Mouse (Mus musculus) intestine, embryonic 16.5 days (tissue): ENCODE results near the gene Zfp317. TPM values are rescaled to one million over a fixed set of nuclear protein-coding genes. Genes with fewer than 3 reads are reported as not detected.
"Not testable (repeated sequence)": the region's sequence is repeated elsewhere in the genome, so short reads cannot be mapped to it uniquely, and the experiment has no call there.

ENCODE experiments used
- ATAC-seq: fragments of 200-750 bp; cut with Nextera tagmentation; 2 replicates; pipeline ENCODE4 v1.8.0; 2017; ENCODE audit warnings: moderate TSS enrichment, moderate library complexity
- H3K27ac ChIP-seq: fragments of 300-500 bp; sonication (generic); 2 replicates; pipeline ENCODE4 v1.5.1; 2014; ENCODE audit warnings: mild to moderate bottlenecking, low read length
- H3K27me3 ChIP-seq: fragments of 300-500 bp; sonication (generic); replicated peaks from 2 replicates; pipeline ENCODE4 v1.6.1; 2014; ENCODE audit warnings: low read length, control low read depth, mixed read lengths; ENCODE audit not compliant: control insufficient read depth, insufficient read depth
- H3K36me3 ChIP-seq: fragments of 300-500 bp; sonication (generic); 2 replicates; pipeline ENCODE4 v1.6.1; 2014; ENCODE audit warnings: low read length, control low read depth; ENCODE audit not compliant: control insufficient read depth, insufficient read depth
- H3K4me1 ChIP-seq: fragments of 300-500 bp; sonication (generic); 2 replicates; pipeline ENCODE4 v1.6.1; 2014; ENCODE audit warnings: low read length, control low read depth, mixed read lengths; ENCODE audit not compliant: control insufficient read depth, insufficient read depth
- H3K4me2 ChIP-seq: fragments of 300-500 bp; sonication (generic); 2 replicates; pipeline ENCODE4 v1.6.1; 2014; ENCODE audit warnings: low read depth, low read length, control low read depth
- H3K4me3 ChIP-seq: fragments of 300-500 bp; sonication (generic); 2 replicates; pipeline ENCODE4 v1.5.1; 2014; ENCODE audit warnings: mild to moderate bottlenecking, low read length
- H3K9ac ChIP-seq: fragments of 300-500 bp; sonication (generic); 2 replicates; pipeline ENCODE4 v1.6.1; 2014; ENCODE audit warnings: low read depth, low read length
- H3K9me3 ChIP-seq: fragments of 300-500 bp; sonication (generic); 2 replicates; pipeline ENCODE4 v1.6.1; 2016; ENCODE audit warnings: low read length, control low read depth; ENCODE audit not compliant: control insufficient read depth
- WGBS: fragments of 180-500 bp; shearing (Covaris S2); extraction: QIAGEN DNeasy Blood & Tissue Kit; methylation state at CpG from one replicate; pipeline ENCODE4 v1.1.7; 2014; 5-methylcytosine and 5-hydroxymethylcytosine counted together
- polyA plus RNA-seq: library from polyadenylated mRNA; unstranded; fragments of >200 nt; fragmentation: Nextera tagmentation; extraction: Ambion mirVana; gene quantifications from 2 replicates; pipeline ENCODE4 v1.2.1, GENCODE M21; 2015

Gene Zfp317
- polyA plus RNA-seq, 1 experiment from 2014 or later: 19.8 TPM

GRCm38 (mm10) chr9:19694898-19695379 lies 73.0 kb downstream of the Zfp317 start:
- ATAC-seq, H3K27me3 ChIP-seq, H3K27ac ChIP-seq, H3K4me1 ChIP-seq, H3K4me3 ChIP-seq, H3K4me2 ChIP-seq, H3K9ac ChIP-seq, H3K36me3 ChIP-seq, H3K9me3 ChIP-seq: not testable (repeated sequence)
- WGBS: 76% methylated on average over 9 of the region's 9 CpGs

Other genes with a start within 250 kb of the Zfp317 start
- not detected in 2 replicates for gene Olfr847, start 243.4 kb upstream of the Zfp317 start, polyA plus RNA-seq
- not detected in 2 replicates for gene Olfr849, start 181.8 kb upstream of the Zfp317 start, polyA plus RNA-seq
- gene Olfr850, start 143.9 kb upstream of the Zfp317 start, polyA plus RNA-seq: not detected in 2 replicates
- gene Olfr851, start 128.8 kb upstream of the Zfp317 start, polyA plus RNA-seq: not detected in 2 replicates
- gene Olfr853, start 81.0 kb upstream of the Zfp317 start, polyA plus RNA-seq: not detected in 2 replicates
- not detected in 2 replicates for gene Olfr854, start 54.7 kb upstream of the Zfp317 start, polyA plus RNA-seq
- not detected in 2 replicates for gene Olfr855, start 39.5 kb upstream of the Zfp317 start, polyA plus RNA-seq
- gene Olfr857, start 87.3 kb downstream of the Zfp317 start, polyA plus RNA-seq: not detected in 2 replicates
- not detected in 2 replicates for gene Olfr58, start 158.2 kb downstream of the Zfp317 start, polyA plus RNA-seq
- not detected in 2 replicates for gene Olfr859, start 182.8 kb downstream of the Zfp317 start, polyA plus RNA-seq
- gene Olfr860, start 227.6 kb downstream of the Zfp317 start, polyA plus RNA-seq: not detected in 2 replicates